Mouse (Mus musculus) liver (tissue): ENCODE data around the gene Dgkh.
"Not testable (repeated sequence)": the region's sequence is repeated elsewhere in the genome, so short reads cannot be mapped to it uniquely, and the experiment has no call there.

Experiments
- DNase-seq: peaks from one replicate; pipeline ENCODE4 v3.0.0-alpha.2; 2020; ENCODE audit warnings: mixed read lengths

Dgkh gene

GRCm38 (mm10) chr14:78618883-78619295, 113.7 kb downstream of the Dgkh start:
- DNase-seq: no peak

DNA sequence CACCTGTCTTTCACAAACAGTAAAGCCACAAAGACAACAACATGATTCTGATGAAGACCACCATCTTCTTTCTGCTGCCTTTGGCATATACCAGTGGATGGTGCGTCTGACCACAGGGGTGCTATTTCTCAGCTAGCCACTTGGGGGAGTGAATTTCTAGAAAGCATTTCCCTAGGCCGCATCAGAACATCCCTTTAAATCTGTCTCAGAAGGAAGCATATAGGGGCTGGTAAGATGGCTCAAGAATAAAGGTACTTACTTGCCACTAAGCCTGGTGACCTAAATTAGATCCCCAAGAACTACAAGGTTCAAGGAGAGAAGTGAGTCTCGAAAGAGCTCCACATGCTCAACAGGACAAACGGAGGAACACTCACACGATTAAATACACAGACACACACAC, 119.0 kb downstream of the Dgkh start:
- DNase-seq: no peak

GRCm38 (mm10) chr14:78612111-78612788, 120.3 kb downstream of the Dgkh start:
- DNase-seq: peak; percentile 30

- DNase-seq: no peak
These were observed 137.7 kb downstream of the Dgkh start for GRCm38 (mm10) chr14:78594916-78595315.

DNA sequence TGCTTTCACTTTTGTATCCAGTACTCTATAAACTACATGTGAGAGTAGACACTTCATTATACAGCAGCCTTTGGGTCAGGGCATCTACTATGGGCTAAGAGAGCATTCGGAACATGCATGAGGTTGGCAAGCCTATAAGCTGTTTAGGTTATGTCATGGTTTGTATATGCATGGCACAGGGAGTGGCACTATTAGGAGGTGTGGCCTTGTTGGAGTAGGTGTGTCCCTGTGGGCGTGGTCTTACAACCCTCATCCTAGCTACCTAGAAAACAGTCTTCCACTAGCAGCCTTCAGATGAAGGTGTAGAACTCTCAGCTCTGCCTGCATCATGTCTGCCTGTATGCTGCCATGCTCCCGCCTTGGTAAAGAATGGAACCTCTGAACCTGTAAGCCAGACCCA, 139.6 kb downstream of the Dgkh start:
- DNase-seq: peak; percentile 38

- peak; percentile 30 for DNase-seq
These were observed 142.2 kb downstream of the Dgkh start for GRCm38 (mm10) chr14:78590335-78590734.

- no peak for DNase-seq
These were observed 148.4 kb downstream of the Dgkh start for GRCm38 (mm10) chr14:78584222-78584621.

- peak; percentile 54 for DNase-seq
These were observed 149.4 kb downstream of the Dgkh start for GRCm38 (mm10) chr14:78583168-78583567.

- DNase-seq: no peak
These were observed 156.7 kb downstream of the Dgkh start for GRCm38 (mm10) chr14:78575899-78576298.

DNA sequence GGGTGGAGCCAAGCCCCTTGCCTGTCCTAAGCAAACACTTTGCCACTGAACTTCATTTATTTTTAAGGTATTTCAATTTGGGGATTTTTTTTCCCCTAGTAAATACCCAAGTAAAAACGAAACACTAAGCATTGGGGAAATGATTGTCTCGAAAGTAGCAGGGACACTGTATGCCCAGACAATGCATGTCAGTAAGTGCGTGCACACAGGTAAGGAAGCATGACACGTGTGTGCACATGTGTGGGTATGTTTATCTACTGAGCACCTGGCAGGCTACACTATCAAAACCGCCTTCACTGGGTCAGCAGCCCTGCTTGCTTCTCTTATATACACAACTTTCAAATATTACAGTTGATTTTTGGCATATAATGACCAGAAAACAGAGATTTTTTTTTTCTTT, 164.2 kb downstream of the Dgkh start:
- no peak for DNase-seq

DNA sequence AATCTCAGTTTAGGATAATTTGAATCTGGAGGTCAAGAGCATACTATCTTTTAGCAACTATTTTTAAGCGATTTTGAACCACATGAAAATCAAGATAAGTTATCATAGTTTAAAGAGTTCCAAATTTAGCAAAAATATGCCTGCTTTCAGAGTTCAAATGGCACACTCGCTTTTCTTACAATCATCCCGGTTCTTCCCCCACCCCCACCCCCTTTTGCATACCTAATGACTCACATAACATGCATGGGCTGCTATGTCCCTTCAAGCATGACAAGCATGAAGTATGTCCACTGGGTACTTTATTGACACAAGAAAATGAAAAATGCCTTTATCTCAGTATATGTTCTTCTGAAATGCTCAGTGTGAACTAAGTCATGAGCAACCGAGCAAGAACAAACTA, 166.1 kb downstream of the Dgkh start:
- no peak for DNase-seq

- no peak for DNase-seq
These were observed 168.3 kb downstream of the Dgkh start for GRCm38 (mm10) chr14:78564292-78564691.

- no peak for DNase-seq
These were observed 169.4 kb downstream of the Dgkh start for GRCm38 (mm10) chr14:78563211-78563610.

GRCm38 (mm10) chr14:78562121-78562520, 170.5 kb downstream of the Dgkh start:
- no peak for DNase-seq

DNA sequence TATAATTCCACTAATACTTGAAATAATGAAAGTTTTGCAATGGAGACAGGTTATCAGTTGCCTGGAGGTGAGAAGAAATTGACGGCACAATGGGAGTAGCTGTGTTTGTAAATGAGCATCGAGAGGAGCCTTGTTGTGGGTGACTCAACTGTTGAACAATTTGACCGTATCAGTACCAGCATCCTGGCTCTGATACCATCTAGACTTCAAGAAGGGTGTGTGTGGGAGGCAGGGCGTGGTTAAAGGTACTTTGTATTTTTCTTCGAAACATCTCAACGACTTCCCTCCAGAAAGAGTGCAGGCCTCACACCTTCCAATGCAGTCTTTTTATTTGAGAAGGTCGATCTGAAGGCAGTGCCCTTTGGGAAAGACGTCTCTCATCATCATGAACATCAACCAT, 173.5 kb downstream of the Dgkh start:
- DNase-seq: no peak

DNA sequence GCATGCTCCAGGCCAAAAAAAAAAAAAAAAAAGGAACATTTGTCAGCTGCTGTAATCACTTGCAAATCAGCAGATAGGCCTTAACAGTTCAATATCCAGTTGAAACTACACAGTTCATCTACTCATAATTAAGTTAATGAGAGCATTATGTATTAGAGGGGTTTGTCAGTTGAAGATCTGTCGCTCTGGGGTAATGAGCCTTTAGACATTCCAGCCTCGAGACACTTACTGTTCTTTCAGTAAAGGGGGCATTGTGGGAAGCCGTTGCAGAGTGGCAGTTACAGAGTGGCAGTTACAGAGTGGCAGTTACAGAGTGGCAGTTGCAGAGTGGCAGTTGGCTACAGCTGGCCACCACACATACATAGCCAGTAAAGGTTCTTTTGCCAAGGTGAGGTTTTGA, 177.7 kb downstream of the Dgkh start:
- DNase-seq: not testable (repeated sequence)

GRCm38 (mm10) chr14:78553661-78554060, 178.9 kb downstream of the Dgkh start:
- DNase-seq: no peak

- DNase-seq: no peak
These were observed 183.8 kb downstream of the Dgkh start for GRCm38 (mm10) chr14:78548807-78549206.

DNA sequence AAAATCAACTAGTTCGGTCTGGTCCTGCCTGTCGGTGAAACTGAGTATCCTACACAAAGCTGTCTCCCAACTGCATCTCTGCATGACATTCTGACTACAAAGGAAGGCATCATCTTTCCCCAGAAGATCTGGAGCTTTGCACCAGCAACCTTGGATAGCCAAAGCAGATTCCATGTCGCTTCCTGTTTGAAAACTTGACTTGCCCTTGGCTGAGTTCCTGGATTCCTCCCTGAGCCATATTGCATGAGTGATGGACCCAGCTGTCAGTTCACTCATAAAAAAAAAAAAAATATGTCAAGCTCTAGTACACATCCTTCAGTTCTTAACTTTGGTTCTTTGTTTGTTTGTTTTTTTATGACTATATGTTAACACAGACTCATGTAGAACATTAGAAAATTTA, 191.3 kb downstream of the Dgkh start:
- DNase-seq: no peak

DNA sequence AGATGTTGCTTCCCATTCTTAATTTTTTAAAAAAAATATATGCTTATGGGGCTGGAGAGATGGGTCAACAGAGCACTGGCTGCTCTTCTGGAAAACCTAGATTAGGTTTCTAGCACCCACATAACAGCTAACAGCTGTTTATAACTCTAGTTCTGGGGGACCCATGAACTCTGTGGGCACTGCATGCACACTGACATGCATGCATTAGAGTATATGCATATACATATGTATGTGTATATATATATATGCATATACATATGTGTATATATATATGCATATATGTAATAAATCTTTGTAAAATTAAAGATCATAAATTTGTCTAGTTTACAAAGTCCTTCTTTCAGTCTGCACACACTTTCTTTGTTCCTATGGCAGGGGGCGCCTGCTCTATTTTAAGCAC, 192.8 kb downstream of the Dgkh start:
- DNase-seq: no peak

GRCm38 (mm10) chr14:78538572-78539320, 193.8 kb downstream of the Dgkh start:
- no peak for DNase-seq

DNA sequence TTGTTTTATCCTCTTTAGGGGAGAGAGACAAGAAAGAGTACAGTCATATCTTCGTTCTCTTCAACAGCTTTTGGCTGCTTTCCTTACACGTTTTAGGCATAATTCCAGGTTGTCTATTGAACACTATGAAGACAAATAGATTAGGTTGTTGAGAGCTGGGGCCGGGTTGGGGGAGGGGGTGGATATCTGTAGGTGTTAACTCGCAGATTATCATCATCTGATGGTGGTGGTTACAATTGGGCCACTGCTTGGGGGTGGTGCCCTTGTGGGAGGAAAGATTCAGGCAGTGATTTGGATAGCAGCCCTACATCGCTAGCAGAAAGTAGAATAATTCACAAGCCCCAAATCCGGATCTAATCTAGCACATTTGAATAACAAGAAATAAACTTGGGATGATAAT, 195.0 kb downstream of the Dgkh start:
- no peak for DNase-seq

- DNase-seq: peak; percentile 91
These were observed 196.1 kb downstream of the Dgkh start, which contains the start of gene Akap11 for GRCm38 (mm10) chr14:78536281-78537165. Gene Akap11, minus strand, starts transcription at chr14:78536808.
